Mouse (Mus musculus) ZHBTc4 (cell line): ENCODE measurements around the gene St6galnac3.

Source experiments
- DNase-seq: peaks from one replicate; pipeline ENCODE4 v3.0.0-alpha.2; 2011; ENCODE audit warnings: low read depth, low spot score

St6galnac3 gene

DNA sequence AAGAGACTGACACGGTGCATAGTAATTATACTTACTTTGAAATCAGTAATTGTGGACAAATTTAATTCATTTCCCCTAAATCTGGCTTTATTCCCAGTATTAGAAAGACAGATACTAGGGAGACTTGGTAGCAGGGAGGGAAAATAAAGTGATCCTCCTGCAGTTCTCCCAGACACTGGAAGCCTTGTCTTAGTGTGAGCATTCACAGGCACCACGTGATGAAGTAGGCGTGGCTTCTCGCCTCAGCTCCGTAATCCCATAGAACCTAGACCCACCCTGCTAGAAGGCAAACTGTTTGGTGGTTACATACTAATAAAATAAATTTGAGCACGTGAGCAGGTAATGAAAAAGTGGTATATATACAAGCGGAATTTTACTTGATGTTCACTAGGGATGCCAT lies 208.1 kb downstream of the St6galnac3 start:
- DNase-seq = peak; percentile 44

DNA sequence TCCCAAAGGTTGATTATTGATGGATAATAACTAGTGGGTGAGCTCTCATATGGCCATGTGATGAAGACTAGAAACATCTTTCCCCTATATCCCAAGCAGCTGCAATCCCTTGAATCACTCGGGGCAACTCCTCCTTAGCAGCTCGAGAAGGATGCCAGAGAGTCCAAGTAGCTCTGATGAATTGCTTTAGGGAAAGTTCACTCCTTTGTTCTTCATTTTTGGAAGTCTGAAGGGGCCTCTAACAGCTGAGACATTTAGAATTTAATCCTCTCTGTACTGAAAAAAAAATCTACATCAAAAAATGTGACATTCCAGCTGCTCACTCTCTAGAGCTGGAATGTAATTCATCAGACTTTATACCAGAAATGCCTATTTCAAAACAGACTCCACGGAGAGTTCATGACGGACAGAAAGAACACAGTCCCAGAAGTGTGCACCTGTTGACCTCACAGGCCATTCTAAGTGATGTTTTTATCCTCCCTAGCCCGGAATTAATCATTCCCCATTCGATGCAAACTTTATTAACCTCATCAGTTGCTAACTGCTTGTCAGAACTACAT lies 211.4 kb downstream of the St6galnac3 start:
- DNase-seq = no peak

DNA sequence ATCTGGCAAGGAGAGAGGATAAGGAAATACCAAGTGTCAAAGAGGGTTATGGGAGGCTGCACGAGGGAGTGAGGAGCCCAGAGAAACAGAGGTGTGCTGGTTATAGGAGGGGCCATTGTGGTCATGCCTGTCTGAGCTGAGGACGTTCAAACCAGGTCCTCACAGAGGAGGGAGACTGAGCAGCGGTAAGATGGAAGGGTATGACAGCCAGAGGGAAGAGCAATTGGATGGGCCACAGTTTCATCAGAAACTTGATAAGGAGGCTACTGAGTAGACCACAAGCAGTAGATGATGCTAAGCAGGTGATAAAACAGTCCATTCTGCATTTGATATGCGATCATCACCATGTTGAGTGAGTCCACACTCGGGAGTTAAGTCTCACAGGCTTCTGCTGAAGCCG lies 212.4 kb downstream of the St6galnac3 start:
- DNase-seq = no peak

DNA sequence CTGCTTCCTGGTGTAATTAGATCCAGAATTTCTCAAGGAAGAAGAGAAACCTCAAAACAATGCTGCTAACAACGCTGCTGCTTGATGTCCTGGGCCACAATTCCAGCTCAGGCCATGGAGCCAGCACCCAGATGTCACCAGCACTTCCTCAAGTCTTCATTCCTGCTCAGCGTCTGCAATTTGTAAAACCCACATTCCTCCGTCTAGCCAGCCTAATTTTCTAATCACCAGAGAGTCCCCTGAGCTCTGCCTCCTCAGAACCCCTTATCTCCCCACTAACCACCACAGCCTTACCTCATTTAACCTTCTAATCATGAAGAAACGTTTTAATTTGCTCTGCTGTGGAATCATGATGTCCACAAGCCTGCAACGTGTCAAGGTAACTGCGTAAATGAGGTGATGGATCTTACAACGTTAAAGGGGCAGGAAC lies 213.8 kb downstream of the St6galnac3 start:
- no peak for DNase-seq

DNA sequence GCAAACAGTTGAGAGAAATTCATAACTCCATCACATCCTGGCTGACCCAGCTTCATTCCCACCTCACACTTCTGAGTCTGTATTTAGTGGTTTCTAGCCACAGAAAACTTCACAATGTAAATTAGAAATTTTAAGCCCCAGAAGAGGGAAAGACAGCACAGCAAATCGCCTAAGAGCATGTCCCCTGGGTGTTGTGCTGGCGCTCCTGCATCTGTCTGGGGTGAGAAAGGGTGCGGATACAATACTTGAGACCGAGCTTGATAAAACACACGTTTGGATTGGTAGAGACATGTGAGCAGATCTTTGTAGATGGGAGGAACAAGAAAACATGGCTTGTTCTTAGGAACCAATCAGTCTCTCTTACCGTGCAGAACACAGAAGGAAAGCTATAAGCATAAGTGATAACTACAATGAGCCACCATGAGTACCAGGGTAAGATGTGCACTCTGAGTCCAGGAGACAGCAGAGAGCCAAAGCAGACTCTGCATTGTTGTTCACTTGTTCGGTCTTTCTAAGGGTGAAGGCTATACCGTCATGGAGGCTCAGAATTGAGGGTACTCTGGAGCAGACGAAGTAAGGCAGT lies 214.8 kb downstream of the St6galnac3 start:
- DNase-seq = no peak

DNA sequence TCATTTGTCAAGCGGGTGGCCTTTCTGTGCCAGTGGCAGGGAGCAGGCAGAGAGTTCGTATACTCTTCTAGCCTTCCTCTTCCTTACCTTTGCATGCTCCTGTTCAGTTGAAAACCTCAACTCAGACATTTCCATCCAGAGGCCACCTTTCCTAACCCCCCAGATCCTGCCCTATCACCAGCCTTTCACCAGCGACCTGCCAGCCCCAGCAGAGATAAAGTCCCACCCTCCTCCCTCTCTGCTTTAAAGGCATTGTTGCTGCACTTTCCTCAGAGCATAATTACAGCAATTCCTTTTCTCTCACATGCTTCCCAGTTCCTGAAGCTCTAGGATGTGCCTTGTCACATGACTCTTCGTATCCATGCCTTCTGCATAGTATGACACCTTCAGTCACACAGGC lies 215.3 kb downstream of the St6galnac3 start:
- DNase-seq = no peak

DNA sequence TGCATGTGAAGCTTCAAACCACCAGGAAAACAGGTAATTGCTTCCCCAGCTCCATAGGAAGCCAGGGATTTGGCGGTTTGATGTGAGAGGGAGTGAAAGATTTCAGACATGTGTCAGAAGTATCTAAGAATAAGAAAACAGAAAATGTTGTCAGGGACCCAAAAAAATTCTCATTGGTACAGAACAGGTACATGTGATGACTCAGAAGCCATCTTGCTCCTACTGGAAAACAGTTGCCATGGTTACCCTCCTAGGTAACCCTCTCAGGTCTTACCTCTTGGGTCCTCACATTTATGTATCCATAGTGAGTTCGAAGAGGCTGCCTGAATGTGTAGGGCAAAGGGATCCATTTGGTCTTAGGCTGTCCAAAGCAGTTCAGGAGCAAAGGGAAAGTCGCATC lies 215.9 kb downstream of the St6galnac3 start:
- peak; percentile 20 for DNase-seq

DNA sequence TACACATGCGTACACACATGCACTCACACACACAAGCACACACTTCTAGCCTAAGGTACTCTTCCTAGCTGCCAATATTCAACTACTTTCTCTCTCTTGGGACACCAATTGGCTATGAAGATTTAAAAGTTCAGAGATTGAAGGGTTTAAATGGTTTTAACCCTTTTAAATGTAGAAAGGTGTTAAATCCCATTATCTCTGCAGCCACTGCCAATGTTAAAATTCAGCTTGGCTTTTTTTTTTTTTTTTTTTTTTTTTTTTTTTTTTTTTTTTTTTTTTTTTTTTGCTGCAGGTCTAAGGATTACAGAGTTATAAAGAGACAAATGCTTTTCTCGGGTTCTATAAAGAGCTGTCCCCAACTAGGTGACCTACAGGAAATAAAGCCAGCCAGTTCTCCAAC lies 216.4 kb downstream of the St6galnac3 start:
- no peak for DNase-seq

DNA sequence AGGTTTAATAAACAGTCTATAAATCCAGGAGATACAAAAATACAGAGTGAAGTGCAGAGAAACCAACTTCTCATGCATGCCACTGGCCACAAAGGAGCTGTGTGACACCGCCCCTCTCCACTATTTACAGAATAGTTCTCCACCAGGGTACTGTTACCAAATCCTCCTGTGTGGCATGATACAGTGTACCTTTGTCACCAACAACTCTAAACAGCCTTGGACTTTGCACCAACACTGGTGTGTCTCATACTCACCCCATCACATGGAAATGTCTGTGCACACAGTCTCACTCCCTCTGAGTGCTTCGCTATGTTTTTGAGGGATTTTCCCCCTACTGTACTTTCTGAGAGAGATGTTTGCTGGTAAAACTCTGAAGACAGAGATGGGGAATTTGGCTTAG lies 217.4 kb downstream of the St6galnac3 start:
- DNase-seq = no peak

DNA sequence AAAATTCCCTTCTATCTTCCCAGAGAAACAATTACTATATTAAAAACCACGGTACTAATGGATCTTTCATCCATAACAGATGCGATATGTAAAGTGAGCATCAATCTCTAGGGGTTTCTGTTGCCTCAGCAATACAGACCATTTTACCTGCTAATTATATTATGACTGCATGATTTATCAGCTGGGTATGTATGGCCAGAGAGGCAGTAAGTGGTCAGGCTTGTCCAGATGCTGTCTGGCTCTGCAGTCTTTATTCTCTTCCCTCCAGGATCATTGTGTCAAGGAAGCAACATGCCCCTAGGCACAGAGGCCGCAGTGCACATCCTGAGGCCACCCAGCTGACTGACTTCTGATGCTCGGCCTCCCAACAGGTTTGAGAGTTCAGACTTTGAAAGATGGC lies 222.5 kb downstream of the St6galnac3 start:
- DNase-seq = no peak

DNA sequence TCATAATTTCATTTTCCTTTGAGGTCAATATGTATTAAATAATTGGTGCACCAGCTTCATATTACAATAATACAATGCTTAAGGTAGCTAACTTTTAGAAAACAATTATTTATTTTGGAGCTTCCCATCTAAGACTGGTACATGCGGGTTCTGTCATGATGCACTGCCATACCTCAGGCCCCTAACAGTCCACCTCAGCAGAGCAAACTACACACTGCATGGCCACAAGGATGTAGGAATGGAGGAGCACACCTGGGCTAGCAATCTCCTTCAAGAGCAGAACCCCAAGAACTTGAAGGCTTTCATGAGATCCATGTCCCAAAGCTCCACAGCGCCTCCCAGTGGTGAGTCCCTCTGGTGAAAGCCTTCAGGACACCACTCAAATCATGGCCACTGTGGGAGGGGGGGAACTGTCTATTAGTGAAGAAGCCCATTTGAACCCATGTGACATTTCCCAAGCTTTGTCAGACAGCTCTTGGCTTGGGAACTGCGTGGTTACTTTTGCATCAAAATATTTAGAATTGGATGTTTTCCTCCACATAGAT lies 223.6 kb downstream of the St6galnac3 start:
- DNase-seq = peak; percentile 83

DNA sequence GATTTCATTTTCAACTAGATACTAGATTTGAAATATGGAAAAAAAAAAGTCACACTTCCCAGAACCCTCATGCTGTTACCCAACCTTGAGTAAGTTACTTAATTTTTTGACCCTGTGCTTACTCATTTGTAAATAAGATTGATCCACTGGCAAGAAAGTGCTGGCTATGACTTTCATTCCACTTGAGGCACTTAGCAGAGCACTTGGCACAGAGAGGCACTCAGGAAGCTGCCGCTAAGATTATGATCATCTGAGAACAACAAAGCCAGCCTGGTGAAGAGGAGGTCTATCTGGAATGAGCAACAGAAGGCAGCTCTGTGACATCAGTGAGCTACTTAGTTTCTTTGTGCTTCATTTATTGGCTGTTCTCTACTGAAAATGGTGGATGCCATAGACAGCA lies 232.0 kb downstream of the St6galnac3 start:
- DNase-seq = no peak

DNA sequence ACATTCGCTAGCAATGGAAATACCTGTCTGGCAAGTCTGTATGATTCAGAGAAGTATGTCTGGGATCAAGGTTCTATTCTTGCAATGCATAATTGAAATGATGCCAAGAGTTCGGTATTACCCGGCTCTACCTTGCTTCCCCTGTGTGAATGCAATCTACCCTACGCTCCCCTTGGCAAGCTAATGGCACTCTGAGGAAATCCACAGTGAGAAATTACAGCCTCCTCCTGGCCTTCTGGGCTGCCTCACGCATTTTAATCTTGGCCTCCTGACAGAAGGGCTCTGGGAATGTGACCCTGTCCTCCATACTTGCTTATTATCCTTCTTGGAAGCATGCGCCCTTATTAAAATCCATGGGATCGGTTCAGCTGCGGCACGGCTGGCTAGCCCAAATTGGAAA lies 235.3 kb downstream of the St6galnac3 start:
- DNase-seq = no peak

DNA sequence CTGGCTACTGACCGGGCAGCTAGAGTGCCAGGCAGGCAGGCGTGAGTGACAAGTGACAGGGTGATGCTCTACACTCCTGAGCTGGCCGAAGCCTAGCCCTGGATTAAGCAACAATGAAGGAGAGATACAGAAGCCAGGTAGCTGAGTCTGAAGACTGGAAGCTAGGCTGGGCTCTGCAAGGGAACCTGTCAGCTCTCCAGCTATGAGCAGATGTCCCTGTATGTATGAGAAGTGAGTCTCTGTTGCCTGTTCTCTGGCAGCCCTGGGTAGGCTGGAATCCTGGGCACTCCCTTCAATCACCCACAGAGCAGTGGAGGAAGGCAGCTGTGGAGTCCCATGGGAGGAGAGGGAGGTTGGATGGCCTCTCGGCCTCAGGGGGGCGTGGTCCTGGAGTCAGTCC lies 236.0 kb downstream of the St6galnac3 start:
- no peak for DNase-seq

DNA sequence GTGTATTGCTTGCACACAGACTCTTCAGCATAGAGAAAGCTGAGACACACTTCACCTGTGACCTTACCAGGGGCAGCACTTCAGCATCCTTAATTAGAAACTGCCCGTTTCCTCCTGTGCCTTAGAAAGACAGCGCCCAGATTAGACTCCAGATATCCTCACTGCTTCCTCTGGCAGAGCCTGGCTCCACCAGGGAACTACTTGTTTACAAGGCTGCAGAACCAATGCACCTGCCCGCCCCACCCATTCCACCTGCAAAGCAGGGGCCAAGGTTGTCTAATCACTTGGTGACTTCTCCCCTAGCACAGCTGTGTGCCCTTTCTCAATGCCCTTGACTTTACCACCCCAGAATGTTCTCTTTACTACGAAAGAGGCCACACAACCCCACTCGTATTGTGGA lies 239.8 kb downstream of the St6galnac3 start:
- DNase-seq = no peak

DNA sequence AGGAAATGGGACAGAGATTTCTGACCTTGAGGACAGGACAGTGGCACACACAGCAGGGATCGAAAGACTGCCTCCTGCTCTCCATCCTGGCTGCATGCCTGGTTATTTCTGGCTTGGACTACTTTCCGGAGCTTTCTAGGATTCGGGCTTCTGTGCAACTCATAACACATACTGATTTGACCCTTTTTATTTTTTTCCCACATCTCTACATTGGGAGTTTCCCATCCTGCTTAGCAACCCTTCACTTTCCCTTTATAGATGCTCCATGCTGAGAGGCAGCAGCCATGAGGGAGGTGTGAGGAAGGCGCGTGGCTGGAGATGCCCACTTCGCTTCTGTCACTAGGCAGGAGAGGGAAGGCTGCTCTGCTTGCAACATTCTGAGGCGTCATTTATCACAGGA lies 240.3 kb downstream of the St6galnac3 start:
- DNase-seq = no peak

DNA sequence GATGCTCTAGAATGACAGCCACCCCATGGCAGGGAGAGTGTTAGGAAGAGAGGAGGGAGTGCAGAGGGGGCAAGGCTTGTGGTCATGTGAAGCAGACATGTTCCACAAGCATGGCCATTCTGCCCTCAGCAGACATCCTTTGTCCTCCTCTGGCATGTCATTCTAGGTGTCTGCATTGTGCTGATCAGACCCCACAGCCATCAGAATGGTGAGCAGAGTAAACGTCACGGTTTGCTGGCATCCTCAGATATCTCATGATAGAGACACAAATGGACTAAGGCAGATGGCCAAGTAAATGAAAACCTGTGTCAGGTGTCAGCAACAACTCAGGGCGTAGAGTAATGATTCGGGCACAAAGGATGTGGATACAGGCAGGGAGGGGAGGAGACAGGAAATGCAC lies 241.3 kb downstream of the St6galnac3 start:
- no peak for DNase-seq

DNA sequence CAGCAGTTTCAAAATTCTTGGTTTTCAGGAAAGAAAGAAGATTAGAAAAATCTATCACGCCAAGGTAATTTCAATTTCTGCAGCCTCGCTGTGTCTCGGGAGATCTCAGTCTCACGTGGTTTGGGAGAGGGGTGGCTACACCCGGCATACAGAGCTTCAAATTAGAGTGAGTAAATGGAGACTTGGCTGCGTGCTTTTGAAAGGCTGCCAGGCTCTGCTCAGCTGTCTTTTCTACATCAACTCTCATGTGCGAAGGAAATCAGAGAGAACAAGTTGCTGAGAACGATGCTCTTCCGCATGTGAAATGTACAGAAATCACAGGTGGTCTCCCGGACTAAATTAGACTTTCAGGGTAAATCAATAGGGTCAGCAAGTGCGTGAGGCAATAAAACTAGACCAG lies 242.9 kb downstream of the St6galnac3 start:
- DNase-seq = no peak

DNA sequence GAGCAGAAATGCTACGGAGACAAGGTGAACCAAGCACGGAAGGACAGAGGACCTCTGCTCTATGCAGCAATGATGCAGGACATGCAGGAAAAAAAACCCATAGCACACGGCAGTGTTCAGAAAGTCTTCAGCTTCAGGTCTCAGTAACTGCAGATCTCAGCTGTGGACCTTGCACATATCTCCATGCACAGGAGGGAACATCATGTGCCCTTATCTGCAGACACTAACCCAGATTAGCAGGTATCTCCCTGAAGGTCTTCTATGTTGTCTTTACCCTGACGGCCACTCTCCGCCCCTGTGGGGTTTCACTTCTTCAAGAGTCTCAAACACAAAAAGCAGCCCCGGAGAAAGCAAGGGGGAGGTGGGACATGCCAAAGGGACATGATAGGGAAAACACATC lies 244.0 kb downstream of the St6galnac3 start:
- DNase-seq = no peak

DNA sequence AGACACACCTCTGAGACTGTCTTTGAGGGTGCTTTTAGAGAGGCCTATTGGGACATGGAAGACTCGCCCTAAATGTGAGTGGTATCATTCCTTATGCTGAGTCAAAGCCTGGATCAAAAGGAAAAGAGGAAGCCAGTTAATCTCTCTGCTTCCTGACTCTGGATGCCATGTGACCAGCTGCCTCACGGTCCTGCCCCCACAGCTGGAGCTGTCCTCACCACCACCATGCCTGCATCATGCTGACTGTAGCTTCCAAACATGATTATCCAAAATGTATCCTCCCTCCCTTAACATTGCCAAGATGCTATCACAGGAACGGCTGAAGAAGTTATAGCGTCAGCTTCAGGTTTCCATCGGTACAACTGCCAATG lies 244.4 kb downstream of the St6galnac3 start:
- DNase-seq = no peak

DNA sequence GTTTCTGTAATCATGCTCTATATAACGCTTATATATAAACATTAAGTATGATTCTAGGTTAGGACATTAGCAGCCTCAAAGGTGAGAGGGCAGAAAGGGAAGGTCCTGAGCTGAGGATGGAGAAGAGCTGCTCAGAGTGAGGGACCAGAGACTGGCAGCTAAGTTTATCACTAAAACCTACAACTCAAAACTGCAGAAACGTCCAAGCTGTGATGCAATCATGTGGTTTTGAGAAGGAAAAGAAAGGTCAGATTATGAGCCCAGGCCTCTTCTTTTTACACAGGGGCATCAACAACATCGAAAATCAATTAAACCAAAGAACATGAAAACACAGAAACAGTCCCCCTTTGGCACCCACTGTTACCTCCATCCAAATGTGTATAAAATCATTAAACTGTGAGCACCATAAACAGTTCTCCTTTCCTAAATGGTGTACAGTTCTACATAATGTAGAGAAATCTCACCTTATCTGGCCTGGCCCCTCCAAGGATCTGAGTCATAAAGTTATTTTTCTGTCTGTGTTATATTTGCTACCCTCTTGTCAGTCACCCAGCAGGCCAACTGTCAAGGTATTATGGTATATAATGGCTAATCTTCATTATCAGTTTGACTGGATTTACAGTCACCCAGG lies 244.9 kb downstream of the St6galnac3 start:
- DNase-seq = no peak

DNA sequence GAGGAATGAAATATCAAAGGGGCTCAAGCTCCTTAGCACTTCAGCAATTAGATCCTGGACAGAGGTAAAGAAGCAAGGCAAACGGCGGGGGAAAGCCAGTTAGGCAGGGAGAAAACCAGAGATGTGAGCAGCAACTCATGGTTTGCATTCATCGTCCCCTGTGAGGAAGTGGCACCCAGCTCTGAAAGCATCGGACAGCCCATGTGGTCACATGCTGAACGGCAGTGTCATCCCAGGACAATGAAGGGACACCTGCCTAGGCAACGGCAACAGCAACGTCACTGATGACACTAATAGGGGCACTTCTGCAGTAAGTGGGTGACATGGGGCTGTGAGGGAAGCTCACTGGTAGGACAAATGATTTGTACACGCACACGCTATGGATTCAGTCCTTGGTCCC lies 249.1 kb downstream of the St6galnac3 start:
- DNase-seq = peak; percentile 12

DNA sequence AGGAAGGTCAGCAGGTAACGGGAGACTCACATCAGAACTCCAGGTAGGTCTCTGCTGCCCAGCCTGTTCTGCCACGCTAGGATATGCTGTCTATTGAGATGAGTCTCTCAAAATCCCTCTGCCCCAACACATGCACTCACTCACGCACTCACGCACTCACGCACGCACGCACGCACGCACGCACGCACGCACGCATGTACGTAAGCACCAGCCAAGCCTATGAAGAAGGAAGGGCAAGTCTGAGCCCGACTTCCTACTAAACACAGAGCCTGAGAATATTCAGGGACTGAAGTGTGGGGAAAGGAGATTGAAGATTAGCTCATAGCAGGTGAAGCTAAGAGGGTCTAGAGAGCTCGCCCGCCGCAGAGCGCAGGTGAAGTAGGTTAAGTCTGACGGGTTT lies 249.5 kb downstream of the St6galnac3 start:
- peak; percentile 39 for DNase-seq
